Mouse (Mus musculus) lung, adult 2 months (tissue): ENCODE measurements around the gene Hsd3b2.

ENCODE experiments used
- CTCF ChIP-seq: fragments of 200-500 bp; IDR thresholded peaks from 2 replicates; pipeline ENCODE4 v1.5.1; 2011; ENCODE audit warnings: mild to moderate bottlenecking, low read length, control low read depth; ENCODE audit not compliant: insufficient read depth
- POLR2A ChIP-seq: fragments of 200-500 bp; IDR thresholded peaks from 2 replicates; pipeline ENCODE4 v1.6.1; 2011; ENCODE audit warnings: low read depth, mild to moderate bottlenecking, control low read depth, low read length, borderline replicate concordance; ENCODE audit errors: extremely low read depth

- TF ChIP-seq POLR2A (no peak), CTCF (no peak)
These were observed 27.8 kb upstream of the Hsd3b2 start for GRCm38 (mm10) chr3:98752171-98752570.
